Mouse (Mus musculus) CH12.LX (cell line): ENCODE results near the gene Runx3. TPM values are rescaled to one million over a fixed set of nuclear protein-coding genes. Genes with fewer than 3 reads are reported as not detected.

Experiments used
- DNase-seq: peaks from one replicate; pipeline ENCODE4 v3.0.0-alpha.2; 2013; ENCODE audit errors: extremely low read depth
- H3K27ac ChIP-seq: 2 replicates; pipeline ENCODE4 v1.5.1; 2012; ENCODE audit warnings: low read depth, mild to moderate bottlenecking, control low read depth, moderate library complexity; ENCODE audit not compliant: insufficient read depth
- H3K27me3 ChIP-seq: replicated peaks from 2 replicates; pipeline ENCODE3; 2012; ENCODE audit warnings: inconsistent platforms
- H3K36me3 ChIP-seq, 2 experiments: replicated peaks in 1 of 2; 2 replicates each; pipeline versions ENCODE3 to v1.6.1; 2012; ENCODE audit warnings: inconsistent platforms in 1 of 2, low read length in 1 of 2, mild to moderate bottlenecking in 1 of 2, mixed read lengths in 1 of 2, moderate library complexity in 1 of 2; ENCODE audit not compliant: control insufficient read depth in 1 of 2, insufficient read depth in 1 of 2
- H3K4me1 ChIP-seq, 2 experiments: 2 replicates each; pipeline ENCODE4 v1.6.1; 2012; ENCODE audit warnings: inconsistent platforms in 1 of 2, moderate library complexity in 1 of 2; ENCODE audit not compliant: insufficient read depth in 2 of 2, control insufficient read depth in 1 of 2
- H3K4me2 ChIP-seq: 2 replicates; pipeline ENCODE4 v1.6.1; 2012; ENCODE audit warnings: low read depth, mild to moderate bottlenecking, control low read depth; ENCODE audit not compliant: poor library complexity, insufficient read depth, severe bottlenecking
- H3K4me3 ChIP-seq, 3 experiments: fragments of 150-350 bp in 1 of 3; sonication (generic) in 1 of 3; replicated peaks in 1 of 3; 2 replicates each; pipeline versions ENCODE3 to v1.5.1; 2011 to 2012; ENCODE audit warnings: low read depth in 2 of 3, low read length in 2 of 3, mild to moderate bottlenecking in 2 of 3, moderate library complexity in 2 of 3, control low read depth in 1 of 3, improper control_type of control experiment in 1 of 3, inconsistent platforms in 1 of 3, mixed read lengths in 1 of 3; ENCODE audit not compliant: poor library complexity in 1 of 3
- H3K79me2 ChIP-seq: replicated peaks from 2 replicates; pipeline ENCODE4 v1.6.1; 2012; ENCODE audit warnings: mild to moderate bottlenecking, moderate library complexity; ENCODE audit not compliant: control insufficient read depth, poor library complexity, insufficient read depth, severe bottlenecking; ENCODE audit errors: extremely low read depth
- H3K9ac ChIP-seq: 2 replicates; pipeline ENCODE4 v1.6.1; 2012; ENCODE audit warnings: low read depth, mild to moderate bottlenecking, control low read depth, moderate library complexity; ENCODE audit not compliant: insufficient read depth
- H3K9me3 ChIP-seq: replicated peaks from 2 replicates; pipeline ENCODE3; 2012; ENCODE audit warnings: low read length, inconsistent platforms, mixed read lengths
- BHLHE40 ChIP-seq: IDR thresholded peaks from 2 replicates; pipeline ENCODE4 v1.6.1; 2011; ENCODE audit warnings: mild to moderate bottlenecking, low read depth, low read length, improper control_type of control experiment
- E2F4 ChIP-seq: IDR thresholded peaks from 2 replicates; pipeline ENCODE4 v1.6.1; 2011; ENCODE audit warnings: low read depth, low read length, improper control_type of control experiment; ENCODE audit not compliant: insufficient replicate concordance
- ELF1 ChIP-seq: IDR thresholded peaks from 2 replicates; pipeline ENCODE4 v1.6.1; 2014; ENCODE audit warnings: low read depth, mild to moderate bottlenecking, inconsistent platforms, low read length, improper control_type of control experiment
- EP300 ChIP-seq: IDR thresholded peaks from 2 replicates; pipeline ENCODE4 v1.6.1; 2011; ENCODE audit warnings: low read length, improper control_type of control experiment
- ETS1 ChIP-seq: conservative IDR thresholded peaks from 2 replicates; pipeline ENCODE4 v1.6.1; 2012; ENCODE audit warnings: low read depth, mild to moderate bottlenecking, inconsistent platforms, low read length, improper control_type of control experiment, moderate library complexity
- HCFC1 ChIP-seq: IDR thresholded peaks from 2 replicates; pipeline ENCODE4 v1.6.1; 2012; ENCODE audit warnings: low read depth, mild to moderate bottlenecking, inconsistent platforms, low read length, improper control_type of control experiment
- IRF4 ChIP-seq: IDR thresholded peaks from 2 replicates; pipeline ENCODE4 v1.6.1; 2014; ENCODE audit warnings: low read depth, mild to moderate bottlenecking, inconsistent platforms, low read length, improper control_type of control experiment
- JUN ChIP-seq: IDR thresholded peaks from 2 replicates; pipeline ENCODE4 v1.6.1; 2011; ENCODE audit warnings: low read depth, mild to moderate bottlenecking, low read length, improper control_type of control experiment, moderate library complexity; ENCODE audit not compliant: insufficient read depth
- JUND ChIP-seq: conservative IDR thresholded peaks from 2 replicates; pipeline ENCODE4 v1.6.1; 2011; ENCODE audit warnings: low read depth, low read length, improper control_type of control experiment
- KAT2A ChIP-seq: IDR thresholded peaks from 2 replicates; pipeline ENCODE4 v1.6.1; 2012; ENCODE audit warnings: low read length, improper control_type of control experiment, inconsistent platforms; ENCODE audit not compliant: insufficient replicate concordance
- MAFK ChIP-seq: IDR thresholded peaks from 2 replicates; pipeline ENCODE4 v1.6.1; 2011; ENCODE audit warnings: low read length, improper control_type of control experiment; ENCODE audit not compliant: insufficient replicate concordance
- MAX ChIP-seq: IDR thresholded peaks from 2 replicates; pipeline ENCODE4 v1.6.1; 2011; ENCODE audit warnings: low read length, improper control_type of control experiment
- MEF2A ChIP-seq: IDR thresholded peaks from 2 replicates; pipeline ENCODE4 v1.6.1; 2014; ENCODE audit warnings: low read depth, mild to moderate bottlenecking, inconsistent platforms, low read length, improper control_type of control experiment, borderline replicate concordance
- MXI1 ChIP-seq: IDR thresholded peaks from 2 replicates; pipeline ENCODE4 v1.6.1; 2011; ENCODE audit warnings: mild to moderate bottlenecking, low read depth, low read length, improper control_type of control experiment
- MYC ChIP-seq: IDR thresholded peaks from 2 replicates; pipeline ENCODE4 v1.6.1; 2011; ENCODE audit warnings: low read depth, mild to moderate bottlenecking, improper control_type of control experiment, low read length
- NELFE ChIP-seq: IDR thresholded peaks from 2 replicates; pipeline ENCODE4 v1.6.1; 2011; ENCODE audit warnings: low read depth, low read length, improper control_type of control experiment
- NRF1 ChIP-seq: IDR thresholded peaks from 2 replicates; pipeline ENCODE4 v1.6.1; 2014; ENCODE audit warnings: low read depth, mild to moderate bottlenecking, inconsistent platforms, low read length, improper control_type of control experiment, moderate library complexity
- PAX5 ChIP-seq: IDR thresholded peaks from 2 replicates; pipeline ENCODE4 v1.6.1; 2012; ENCODE audit warnings: low read length, inconsistent platforms, mixed read lengths
- POLR2A ChIP-seq: IDR thresholded peaks from 2 replicates; pipeline ENCODE4 v1.6.1; 2011; ENCODE audit warnings: low read depth, mild to moderate bottlenecking, improper control_type of control experiment, low read length
- POLR2AphosphoS2 ChIP-seq: IDR thresholded peaks from 2 replicates; pipeline ENCODE4 v1.6.1; 2011; ENCODE audit warnings: low read depth, low read length, improper control_type of control experiment
- SMC3 ChIP-seq: IDR thresholded peaks from 2 replicates; pipeline ENCODE4 v1.6.1; 2011; ENCODE audit warnings: low read depth, low read length, improper control_type of control experiment
- TCF12 ChIP-seq: IDR thresholded peaks from 2 replicates; pipeline ENCODE4 v1.6.1; 2014; ENCODE audit warnings: low read depth, mild to moderate bottlenecking, inconsistent platforms, low read length, improper control_type of control experiment
- UBTF ChIP-seq: IDR thresholded peaks from 2 replicates; pipeline ENCODE4 v1.6.1; 2012; ENCODE audit warnings: low read depth, mild to moderate bottlenecking, inconsistent platforms, low read length, improper control_type of control experiment, moderate library complexity
- ZC3H11A ChIP-seq: IDR thresholded peaks from 2 replicates; pipeline ENCODE4 v1.6.1; 2012; ENCODE audit warnings: low read depth, mild to moderate bottlenecking, inconsistent platforms, low read length, improper control_type of control experiment
- ZNF384 ChIP-seq: IDR thresholded peaks from 2 replicates; pipeline ENCODE4 v1.6.1; 2012; ENCODE audit warnings: low read depth, low read length, improper control_type of control experiment, inconsistent platforms
- dilution Hi-C: fragments of 300-500 bp; cut with MboI; formaldehyde crosslinking; loops from 2 replicates; pipeline ENCODE4 v1.14.3; 2020; ENCODE audit warnings: low sequenced_read_pairs; ENCODE audit not compliant: extremely low pct_unique_long_range_greater_than_20kb, extremely low pct_ligation_motif_present
- in situ Hi-C: fragments of 300-500 bp; cut with MboI; formaldehyde crosslinking; loops from 3 replicates; pipeline ENCODE4 v1.14.3; 2019; ENCODE audit warnings: low sequenced_read_pairs, low pct_ligation_motif_present, low pct_unique_long_range_greater_than_20kb, mixed read lengths
- polyA plus RNA-seq: library from polyadenylated mRNA; unstranded; fragments of >175 nt; gene quantifications from 2 replicates; pipeline ENCODE4 v1.2.1, GENCODE M21; 2012; ENCODE audit warnings: low read depth; ENCODE audit not compliant: insufficient read length
- total RNA-seq, 2 experiments: library from RNA; depleted of rRNA; stranded (reverse); fragments of 300-350 nt in 1 of 2; fragments of >200 nt in 1 of 2; gene quantifications; 2 replicates each; pipeline ENCODE4 v1.2.3; 2012 to 2014

Runx3 gene
- total and polyA plus RNA-seq, 3 experiments = 5.0 to 61.1 (median 19.7) TPM

- peaks cover 45 to 96% of the 10 kb centered on the region in 2 experiments for H3K4me1 ChIP-seq
- H3K4me2 ChIP-seq = peak overlapping the region; percentile 75
- no peak for TF ChIP-seq KAT2A
- TF ChIP-seq HCFC1 = peak; percentile 9; the same call in 1 of the 2 replicates
- peak; percentile 23; the same call in 1 of the 2 replicates for TF ChIP-seq MYC
- no peak for TF ChIP-seq JUND
- TF ChIP-seq MXI1 = 0 out of 2 replicates have a peak, but pooled peaks have one; percentile 38
- TF ChIP-seq BHLHE40 = 0 out of 2 replicates have a peak, but pooled peaks have one; percentile 30
- TF ChIP-seq POLR2AphosphoS2 = no peak
- peak; percentile 76 for TF ChIP-seq TCF12
- TF ChIP-seq UBTF = 0 out of 2 replicates have a peak, but pooled peaks have one; percentile 6
- TF ChIP-seq JUN = no peak
- no peak for TF ChIP-seq MAX
- no peak for TF ChIP-seq SMC3
- TF ChIP-seq MEF2A = peak; percentile 34; the same call in 1 of the 2 replicates
- TF ChIP-seq MAFK = no peak
- TF ChIP-seq ZNF384 = no peak
- no peak for TF ChIP-seq EP300
- TF ChIP-seq NRF1 = peak; percentile 89
- peak; percentile 35; the same call in 1 of the 2 replicates for TF ChIP-seq NELFE
- peak; percentile 49; the same call in 1 of the 2 replicates for TF ChIP-seq POLR2A
- TF ChIP-seq E2F4 = no peak
- no peak for TF ChIP-seq ELF1
- TF ChIP-seq ZC3H11A = no peak
- 0 out of 2 replicates have a peak, but pooled peaks have one; percentile 8 for TF ChIP-seq ETS1
- TF ChIP-seq IRF4 = no peak
- no peak for TF ChIP-seq PAX5
- H3K4me3 ChIP-seq = peak overlapping the region in 2 of 3 experiments; percentile 32 to 43
- H3K9me3 ChIP-seq = no peaks in the 10 kb centered on the region
- no peaks in the 10 kb centered on the region for H3K27me3 ChIP-seq
- H3K36me3 ChIP-seq = peaks cover 2 to 50% of the 10 kb centered on the region in 2 experiments
- H3K79me2 ChIP-seq = peaks cover 8% of the 10 kb centered on the region
- DNase-seq = peak; percentile 82
- in situ Hi-C loops = no loop called here
- dilution Hi-C loops = no loop called here
- peak overlapping the region; percentile 87 for H3K27ac ChIP-seq
- peak overlapping the region; percentile 39 for H3K9ac ChIP-seq
Measured at GRCm38 (mm10) chr4:135128841-135129520, 8.5 kb downstream of the Runx3 start.
